ENCODE assay signal across 20 mouse cellular contexts in genomic region chr15:79001559-79001958, GRCm38 (mm10). TPM values are rescaled to one million over a fixed set of nuclear protein-coding genes. Genes with fewer than 3 reads are reported as not detected.
A peak's percentile ranks its signal among the peaks of the same experiment; 100 is the strongest.
DNase-seq lines count a peak whose midpoint lies in the region; ATAC-seq lines count a peak whose summit lies in the region.
"Had no signal": no experiment of that assay in that cellular context is flagged by ENCODE, and none has a peak within 500 bp of the region (broad histone marks: within the 10 kb centered on the region; RNA-seq: fewer than 3 reads in every experiment).

No protein-coding gene starts in this region.

- no peaks in the 10 kb centered on the region for H3K27me3 ChIP-seq in kidney, embryonic 15.5 days
- H3K27me3 ChIP-seq: embryonic facial prominence, embryonic 13.5 days; forebrain, embryonic 13.5 days; heart, embryonic 15.5 days; hindbrain, embryonic 13.5 days; Patski had no signal

- no peaks in the 10 kb centered on the region for H3K9me3 ChIP-seq in kidney, embryonic 15.5 days (replicated peaks)
- H3K9me3 ChIP-seq: embryonic facial prominence, embryonic 13.5 days; forebrain, embryonic 13.5 days; heart, embryonic 15.5 days; hindbrain, embryonic 13.5 days had no signal

- no peak overlapping the region for H3K9ac ChIP-seq in kidney, embryonic 15.5 days
- H3K9ac ChIP-seq: embryonic facial prominence, embryonic 13.5 days; forebrain, embryonic 13.5 days; forebrain, postnatal 0 days; heart, embryonic 15.5 days; hindbrain, embryonic 13.5 days had no signal

- no peak for ATAC-seq in cerebellum, adult (ENCODE audit: insufficient number of reproducible peaks, low FRiP score, low TSS enrichment)
- 0 out of 2 replicates have a peak, but pooled peaks have one; percentile 3 for ATAC-seq in kidney, embryonic 15.5 days (replicated peaks; ENCODE audit: low FRiP score)
- ATAC-seq: activated CD4-positive, CD25-positive, alpha-beta regulatory T cell, adult 4 months; forebrain, embryonic 13.5 days; forebrain, postnatal 0 days; hindbrain, postnatal 0 days; Patski had no signal

- peaks cover 47% of the 10 kb centered on the region for H3K4me1 ChIP-seq in kidney, embryonic 15.5 days
- H3K4me1 ChIP-seq: forebrain, embryonic 13.5 days; hindbrain, embryonic 13.5 days had no signal

- no peak overlapping the region for H3K4me3 ChIP-seq in kidney, embryonic 15.5 days (replicated peaks)
- H3K4me3 ChIP-seq: embryonic facial prominence, embryonic 13.5 days; forebrain, embryonic 13.5 days; heart, embryonic 15.5 days; hindbrain, embryonic 13.5 days had no signal

- peaks cover 87% of the 10 kb centered on the region for H3K36me3 ChIP-seq in kidney, embryonic 15.5 days

- H3K27ac ChIP-seq in kidney, embryonic 15.5 days: no peak overlapping the region
- H3K27ac ChIP-seq: embryonic facial prominence, embryonic 13.5 days; forebrain, embryonic 13.5 days; heart, embryonic 15.5 days; hindbrain, embryonic 13.5 days had no signal

- WGBS in kidney, embryonic 15.5 days: 94% methylated on average over 5 of the region's 5 CpGs

- no peak overlapping the region for H3K4me2 ChIP-seq in kidney, embryonic 15.5 days
- H3K4me2 ChIP-seq: embryonic facial prominence, embryonic 13.5 days; forebrain, embryonic 13.5 days; heart, embryonic 15.5 days; hindbrain, embryonic 13.5 days had no signal

- DNase-seq in adrenal gland, adult 2 months: peak; percentile 66
- no peak for DNase-seq in adrenal gland, postnatal 4 days (ENCODE audit: low spot score in 2 of 2)
- peak; percentile 44 for DNase-seq in cerebellum, adult 9-11 months
- DNase-seq in kidney, adult 9 months: no peak
- no peak for DNase-seq in spleen, postnatal 4 days (ENCODE audit: low spot score in 2 of 2)
- DNase-seq: forebrain, postnatal 0 days; gastrocnemius, postnatal 14 days; heart, postnatal 14 days had no signal

RNA-seq across cellular contexts. Expression of gene H1f0, which starts 26.7 kb away (rescaled TPM):
- 100 to 1,000 TPM in 1 of 2 experiments, 10 to 100 TPM in 1; 94.6 to 204 TPM for total RNA-seq in adrenal gland, adult 2 months (2021)
- polyA plus RNA-seq in adrenal gland, adult 2 months (2012; rRNA removed): 109 and 135 TPM in 2 replicates
- 100 to 1,000 TPM; 361 to 374 TPM for total RNA-seq in adrenal gland, postnatal 4 days (2021)
- 513 and 545 TPM in 2 replicates for polyA plus RNA-seq in kidney, embryonic 15.5 days (2015; fragmentation: Nextera tagmentation; extraction: Ambion mirVana)

RNA-seq across cellular contexts. Expression of gene Galr3, which starts 40.1 kb away (rescaled TPM):
- under 1 TPM in 1 of 2 experiments, not detected in 1; 0.28 TPM for total RNA-seq in adrenal gland, adult 2 months (2021)
- polyA plus RNA-seq in adrenal gland, adult 2 months (2012; rRNA removed): 1.4 and 4.2 TPM in 2 replicates
- 1 to 10 TPM in 1 of 2 experiments, under 1 TPM in 1; 0.65 to 1.1 TPM for total RNA-seq in adrenal gland, postnatal 4 days (2021)
- polyA plus RNA-seq in kidney, embryonic 15.5 days (2015; fragmentation: Nextera tagmentation; extraction: Ambion mirVana): 0.12 and 0.30 TPM in 2 replicates
- total RNA-seq: gastrocnemius, adult 18-20 months; heart, adult 8-10 months; heart, postnatal 14 days had no signal
- polyA plus RNA-seq: activated CD4-positive, CD25-positive, alpha-beta regulatory T cell, adult 4 months; C2C12; embryonic facial prominence, embryonic 13.5 days; forebrain, embryonic 13.5 days; heart, embryonic 15.5 days; hindbrain, embryonic 13.5 days had no signal

RNA-seq across cellular contexts. Expression of gene Triobp, which starts 54.0 kb away (rescaled TPM):
- total RNA-seq in adrenal gland, adult 2 months (2021): 100 to 1,000 TPM in 1 of 2 experiments, 10 to 100 TPM in 1; 93.7 to 129 TPM
- polyA plus RNA-seq in adrenal gland, adult 2 months (2012; rRNA removed): 101 and 134 TPM in 2 replicates
- 100 to 1,000 TPM in 1 of 2 experiments, 10 to 100 TPM in 1; 96.9 to 112 TPM for total RNA-seq in adrenal gland, postnatal 4 days (2021)
- 62.9 and 66.6 TPM in 2 replicates for polyA plus RNA-seq in kidney, embryonic 15.5 days (2015; fragmentation: Nextera tagmentation; extraction: Ambion mirVana)

Comparison
In these comparisons a context has a peak if more than half of its experiments do, and no peak if none do; other contexts are left out.
1. DNase-seq: peak in adrenal gland, adult 2 months (single experiment) and cerebellum, adult 9-11 months (single experiment); none in adrenal gland, postnatal 4 days (0 of 2), kidney, adult 9 months (single experiment) and spleen, postnatal 4 days (0 of 2).